Mouse (Mus musculus): ENCODE results near the gene Safb2. TPM values are rescaled to one million over a fixed set of nuclear protein-coding genes. Genes with fewer than 3 reads are reported as not detected.

The Safb2 gene
- polyA plus RNA-seq (2012; rRNA removed) = 39.6 and 58.7 TPM in 2 replicates

DNA sequence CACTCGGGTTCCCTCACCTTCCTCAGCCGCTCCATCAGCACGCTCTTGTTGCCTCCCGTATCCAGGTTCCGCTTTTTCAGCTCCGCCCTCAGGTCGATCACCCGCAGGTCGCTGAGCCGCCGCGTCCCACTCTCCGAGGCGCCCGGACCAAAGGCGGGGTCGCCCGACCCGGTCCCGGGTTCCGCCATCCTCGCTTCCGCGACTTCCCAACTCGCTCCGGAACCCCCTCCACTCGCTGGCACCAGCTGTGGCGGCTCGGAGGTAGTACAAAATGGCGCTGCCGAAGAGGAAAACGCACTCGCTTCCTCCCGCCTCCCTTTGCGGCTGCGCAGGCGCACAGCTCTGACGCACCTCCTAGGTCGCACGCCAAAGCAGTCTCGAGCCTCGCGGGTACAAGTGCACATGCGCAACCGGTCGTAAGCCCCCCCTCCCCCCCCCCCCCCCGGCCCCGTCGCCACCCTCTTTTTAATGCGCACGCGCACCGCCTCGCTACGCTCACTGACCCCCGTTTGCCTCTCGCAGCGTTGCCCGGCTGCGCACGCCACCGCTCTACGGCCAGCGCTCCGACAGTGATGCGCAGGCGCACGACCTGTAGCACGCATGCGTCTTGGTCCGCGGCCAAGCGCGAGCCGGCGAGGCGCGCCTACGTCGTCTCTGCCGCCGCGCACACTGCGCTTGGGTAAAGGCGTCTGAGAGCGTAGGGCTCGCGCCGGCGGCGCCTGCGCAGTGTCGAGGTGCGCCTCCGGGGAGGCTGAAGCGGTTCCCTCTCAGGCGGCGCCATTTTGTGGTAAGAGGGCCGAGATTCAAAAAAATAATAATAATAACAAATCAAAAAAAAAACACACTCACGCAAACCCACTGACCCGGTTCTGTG lies at the start of gene Safb2, which contains the start of gene Safb:
Gene Safb2 (minus strand): TSS at position 329 of the 874 bp plus-strand sequence.
Gene Safb (plus strand): TSS at position 569 of the 874 bp plus-strand sequence.

DNA sequence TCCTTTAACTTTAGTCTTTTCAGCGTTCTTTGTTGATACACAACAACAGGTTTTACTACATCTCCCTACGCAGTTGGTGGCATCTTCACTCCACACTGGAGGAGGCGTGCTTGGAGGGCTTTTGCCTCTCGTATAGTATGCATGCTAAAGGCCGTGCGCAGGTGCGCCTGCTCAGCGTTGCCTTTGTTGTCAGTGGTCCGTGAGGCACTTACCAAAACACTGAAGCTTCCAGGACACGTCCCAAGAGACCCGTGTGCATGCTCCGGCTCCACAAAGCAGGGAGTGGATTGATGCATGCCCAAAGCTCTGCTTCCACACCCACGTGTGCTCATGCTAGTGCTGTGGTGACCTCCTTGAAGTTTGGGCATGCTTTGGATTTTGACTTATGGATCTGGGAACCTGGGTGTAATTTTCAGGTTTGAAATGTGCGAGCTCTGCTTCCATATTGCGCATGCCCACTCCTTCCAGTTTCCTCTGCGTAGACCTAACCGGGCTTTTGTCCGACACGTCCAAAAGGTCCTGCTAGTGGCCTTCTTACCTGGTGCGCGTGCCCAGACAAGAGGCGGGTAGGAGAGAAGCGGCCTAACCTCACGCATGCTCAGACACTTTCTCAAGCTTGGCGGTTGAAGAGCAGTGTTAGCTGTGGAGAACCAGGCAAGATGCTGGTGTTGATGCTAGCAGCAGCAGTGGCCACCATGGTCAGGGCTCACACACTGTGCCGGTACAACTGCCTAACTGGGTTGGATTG lies 43.3 kb upstream of the Safb2 start, which contains the start of gene Catsperd:
Gene Catsperd (plus strand): TSS at position 614 of the 748 bp plus-strand sequence.

DNA sequence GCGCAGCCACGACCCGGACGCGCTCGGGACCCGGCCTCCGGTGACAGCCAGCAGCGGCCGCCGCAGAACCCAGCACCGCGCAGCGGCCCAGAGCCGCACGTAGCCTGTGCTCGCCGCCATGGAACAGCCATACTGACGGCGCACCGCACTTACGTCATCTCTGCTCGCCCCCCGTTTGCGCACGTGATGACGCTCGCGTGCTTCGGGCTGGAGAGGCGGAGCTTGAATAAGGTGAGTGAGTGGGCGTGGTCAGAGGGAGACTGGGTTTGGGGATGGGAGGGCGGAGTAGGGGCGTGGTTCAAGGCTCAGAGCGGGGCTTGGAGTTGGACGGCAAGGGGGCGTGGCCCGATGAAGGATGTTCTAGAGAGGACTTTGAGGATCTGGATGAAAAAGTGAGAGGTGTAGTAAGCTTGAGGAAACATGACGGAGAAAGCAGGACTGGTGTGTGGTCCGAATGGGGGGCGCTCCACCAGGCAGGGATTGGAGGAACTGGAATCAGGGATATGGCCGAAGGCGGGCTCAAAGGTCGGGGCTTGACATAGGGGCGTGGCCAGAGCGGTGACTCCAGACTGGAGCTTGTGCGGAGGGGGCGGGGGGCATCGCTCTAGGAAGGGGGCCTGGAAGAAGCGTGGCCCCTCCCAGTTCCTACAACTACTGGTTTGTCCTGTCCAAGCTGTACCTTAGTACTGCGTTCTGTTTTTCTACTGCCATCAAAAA lies 42.5 kb upstream of the Safb2 start, which contains the start of gene Lonp1:
Gene Lonp1 (minus strand): TSS at position 134 of the 717 bp plus-strand sequence.

DNA sequence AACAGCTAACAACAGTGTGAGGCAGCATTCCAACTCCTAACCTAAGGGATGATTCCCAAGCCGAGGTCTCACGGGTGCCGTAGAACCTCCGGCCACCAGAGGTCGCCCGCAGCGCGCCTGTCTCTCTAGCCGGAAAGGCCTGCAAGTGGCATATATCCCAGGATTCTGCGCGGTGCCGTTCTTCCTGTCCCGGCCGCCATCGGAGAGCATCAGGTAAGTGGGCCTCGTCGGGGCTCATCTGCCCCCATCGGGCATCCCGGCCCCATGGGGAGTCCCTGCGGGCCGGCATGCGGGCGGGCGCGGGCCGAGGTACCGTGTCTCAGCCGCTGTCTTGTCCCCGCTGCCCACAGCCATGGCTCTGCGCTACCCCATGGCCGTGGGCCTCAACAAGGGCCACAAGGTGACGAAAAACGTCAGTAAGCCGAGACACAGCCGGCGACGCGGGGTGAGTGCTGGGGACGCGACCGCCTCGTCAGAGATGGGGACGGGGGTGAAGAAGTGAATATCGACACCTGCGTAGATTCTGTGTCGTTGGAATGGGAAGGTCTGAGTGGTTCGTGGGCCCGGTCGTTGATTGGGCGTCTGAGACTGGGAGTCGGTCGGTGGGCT lies 29.0 kb upstream of the Safb2 start, which contains the start of gene Rpl36:
Gene Rpl36 (plus strand): TSS at position 181 of the 609 bp plus-strand sequence.

DNA sequence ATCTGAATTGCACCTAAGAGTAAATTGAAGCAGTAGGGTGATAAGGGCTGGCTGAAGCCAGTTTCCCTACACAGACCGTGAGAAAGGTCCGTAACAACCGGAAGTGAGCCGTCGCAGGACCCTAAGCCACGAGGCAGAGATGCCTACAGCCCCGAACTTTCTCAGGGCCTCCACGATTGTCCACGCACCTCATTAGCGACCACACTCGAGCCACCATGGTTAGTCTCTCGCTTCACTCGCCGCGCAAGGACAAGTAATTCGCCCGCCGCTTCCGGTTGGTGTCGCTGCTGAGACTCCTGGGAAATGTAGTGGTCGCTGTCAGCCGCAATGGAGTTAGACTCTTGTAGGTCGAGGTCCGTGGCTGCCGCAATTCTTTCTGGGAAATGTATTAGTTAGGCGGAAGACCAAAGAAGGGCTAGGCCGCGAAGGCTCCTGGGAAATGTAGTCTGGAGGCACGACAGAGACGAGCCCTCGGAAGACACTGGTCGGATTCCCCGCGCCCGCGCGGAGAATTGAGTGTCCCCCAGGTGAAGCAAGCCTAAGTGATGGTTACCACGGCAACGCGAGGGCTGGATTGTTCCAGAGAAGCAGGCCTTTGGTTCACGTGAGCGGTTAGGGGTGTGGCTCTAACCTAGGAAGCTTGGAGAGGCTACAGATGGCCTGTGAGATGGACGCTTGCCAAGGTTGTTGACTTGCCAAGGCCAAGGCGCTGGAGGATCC lies 25.2 kb upstream of the Safb2 start, which contains the start of gene 2410015M20Rik:
Gene 2410015M20Rik (minus strand): TSS at position 320 of the 720 bp plus-strand sequence.

DNA sequence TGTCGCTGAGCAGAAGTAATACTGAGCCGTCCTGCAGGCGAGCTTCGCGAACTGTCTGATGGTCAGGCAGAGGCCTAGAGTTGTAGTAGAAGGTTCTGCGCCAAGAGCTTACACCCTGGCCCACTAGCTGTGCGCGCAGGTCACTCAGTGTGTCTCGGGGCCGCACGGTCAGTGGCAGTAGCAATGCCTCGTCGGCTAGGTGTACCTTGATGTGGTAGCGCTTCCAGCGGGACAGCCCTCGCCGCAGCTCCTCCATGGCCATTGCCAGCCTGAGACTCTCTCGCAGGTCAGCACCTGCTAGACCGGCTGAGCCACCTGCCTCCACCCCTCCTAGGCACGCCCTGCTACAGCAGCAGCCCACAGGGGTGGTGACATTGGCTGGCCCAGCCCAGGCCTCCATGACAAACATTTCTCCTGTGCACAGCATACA lies 30.2 kb downstream of the Safb2 start, which contains the start of gene Gm20219:
Gene Gm20219 (minus strand): TSS at position 266 of the 430 bp plus-strand sequence.

DNA sequence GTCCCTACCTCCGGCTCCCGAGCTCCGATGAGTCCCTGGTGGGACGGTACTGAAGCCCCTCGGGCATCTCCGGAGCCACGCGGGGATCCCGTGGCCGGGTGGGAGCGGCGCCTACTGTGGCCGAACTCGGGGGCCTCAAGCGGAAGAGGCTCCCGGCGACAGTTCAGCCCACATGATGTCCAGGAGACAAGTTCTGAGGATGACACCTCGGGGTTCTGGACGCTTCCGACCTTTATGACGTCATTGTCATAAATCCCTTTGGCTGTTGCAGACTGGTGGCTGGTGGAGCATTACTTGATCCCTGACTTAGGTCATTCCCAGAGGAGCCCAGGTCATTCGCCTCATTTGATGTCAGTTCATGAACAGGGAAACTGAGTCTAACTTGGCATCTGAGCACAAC lies 72.1 kb downstream of the Safb2 start, which contains the start of gene Znrf4:
Gene Znrf4 (minus strand): TSS at position 122 of the 400 bp plus-strand sequence.

Other genes starting within 250 kb of the Safb2 start
- 51.4 and 69.9 TPM in 2 replicates for gene Ptprs, start 108.1 kb downstream of the Safb2 start, polyA plus RNA-seq (2012; rRNA removed)
- not detected in 2 replicates for gene Znrf4, start 72.2 kb downstream of the Safb2 start, polyA plus RNA-seq (2012; rRNA removed)
- gene Gm20219, start 30.2 kb downstream of the Safb2 start, polyA plus RNA-seq (2012; rRNA removed) = 18.8 and 19.0 TPM in 2 replicates
- gene Safb, start 240 bp upstream of the Safb2 start, polyA plus RNA-seq (2012; rRNA removed) = 42.0 and 56.8 TPM in 2 replicates
- gene 2410015M20Rik, start 25.2 kb upstream of the Safb2 start, polyA plus RNA-seq (2012; rRNA removed) = 65.1 and 76.9 TPM in 2 replicates
- gene Rpl36, start 28.8 kb upstream of the Safb2 start, polyA plus RNA-seq (2012; rRNA removed) = 923 and 1,272 TPM in 2 replicates
- gene Lonp1, start 42.3 kb upstream of the Safb2 start, polyA plus RNA-seq (2012; rRNA removed) = 30.8 and 35.7 TPM in 2 replicates
- gene Catsperd, start 43.6 kb upstream of the Safb2 start, polyA plus RNA-seq (2012; rRNA removed) = 0.05 and 0.08 TPM in 2 replicates
- gene Ranbp3, start 88.7 kb upstream of the Safb2 start, polyA plus RNA-seq (2012; rRNA removed) = 41.3 and 41.5 TPM in 2 replicates
- gene Ndufa11, start 133.2 kb upstream of the Safb2 start, polyA plus RNA-seq (2012; rRNA removed) = 612 and 926 TPM in 2 replicates
- 12.7 and 17.2 TPM in 2 replicates for gene Vmac, start 133.4 kb upstream of the Safb2 start, polyA plus RNA-seq (2012; rRNA removed)
- gene Nrtn, start 172.9 kb upstream of the Safb2 start, polyA plus RNA-seq (2012; rRNA removed) = 61.1 and 186 TPM in 2 replicates
- gene Dus3l, start 180.2 kb upstream of the Safb2 start, polyA plus RNA-seq (2012; rRNA removed) = 42.5 and 43.8 TPM in 2 replicates
- gene Prr22, start 185.7 kb upstream of the Safb2 start, polyA plus RNA-seq (2012; rRNA removed) = 2.9 and 3.5 TPM in 2 replicates
- gene Rfx2, start 246.4 kb upstream of the Safb2 start, polyA plus RNA-seq (2012; rRNA removed) = 10.5 and 10.9 TPM in 2 replicates